Mouse (Mus musculus): ENCODE measurements around the gene Elp6.

GRCm38 (mm10) chr9:110277431-110277881, 27.5 kb upstream of the Elp6 start:
- TF ChIP-seq CTCF (IDR thresholded peaks at IDR 0.05; ENCODE audit: low read depth): no peak
- TF ChIP-seq EP300 (IDR thresholded peaks at IDR 0.05; ENCODE audit: low read depth): no peak

Data from liver, embryonic 14.5 days (tissue).